Comparison of ENCODE assay signal across 9 mouse cellular contexts in the genomic region with DNA sequence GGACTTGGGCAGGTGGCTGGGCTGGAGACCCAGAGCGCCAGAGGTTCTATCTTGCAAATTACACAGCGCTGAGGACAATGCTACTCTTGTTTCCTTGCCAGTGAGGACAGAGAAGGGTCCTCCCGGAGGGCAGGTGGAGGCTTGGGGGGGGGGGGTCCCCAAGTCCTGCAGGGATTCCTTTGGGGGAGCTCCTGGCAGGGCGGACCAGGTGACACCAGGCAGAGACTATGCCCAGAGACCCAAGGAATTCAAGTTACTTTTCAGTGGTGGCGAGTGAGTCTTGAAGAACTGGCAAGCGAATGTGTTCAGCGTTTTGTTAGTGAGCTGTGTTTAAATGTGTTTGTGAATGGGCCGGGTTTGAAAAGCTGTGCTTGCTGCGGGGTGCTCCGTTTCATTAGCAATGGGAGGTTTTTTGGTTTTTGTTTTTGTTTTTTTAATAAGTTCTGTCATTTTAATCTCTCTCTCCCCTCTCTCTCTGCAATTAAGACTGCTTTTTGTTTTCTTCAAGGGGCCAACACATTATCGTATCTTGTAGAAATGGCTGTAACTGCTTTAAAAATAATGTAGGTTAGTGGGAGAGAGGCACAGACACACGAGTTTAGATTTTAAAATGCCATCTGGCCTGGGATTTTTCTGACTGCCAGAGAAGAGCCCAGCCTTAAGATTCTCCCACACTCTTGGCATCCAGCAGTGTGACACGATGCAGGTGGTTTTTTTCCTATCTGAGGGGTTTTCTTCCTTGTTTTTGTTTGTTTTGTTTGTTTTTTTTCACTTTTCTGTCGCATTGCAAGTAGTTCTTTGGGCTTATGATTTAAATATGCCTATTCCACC. TPM values are rescaled to one million over a fixed set of nuclear protein-coding genes. Genes with fewer than 3 reads are reported as not detected.
DNase-seq lines count a peak whose midpoint lies in the region; ATAC-seq and TF ChIP-seq lines count a peak whose summit lies in the region.
"Had no signal": no experiment of that assay in that cellular context is flagged by ENCODE, and none has a peak within 500 bp of the region (broad histone marks: within the 10 kb centered on the region; RNA-seq: fewer than 3 reads in every experiment).

No protein-coding gene starts in this region.

- no peak for TF ChIP-seq CTCF in gastrocnemius, adult 2 months (IDR thresholded peaks at IDR 0.05)
- no peak for TF ChIP-seq CTCF in intestine, postnatal 0 days (IDR thresholded peaks at IDR 0.05; ENCODE audit: low read depth)

- DNase-seq in gastrocnemius, adult 2 months: no peak
- DNase-seq in gastrocnemius, adult 18-20 months (ENCODE audit: low spot score): no peak
- peak; percentile 49 for DNase-seq in right cerebral cortex, adult 18-20 months
- DNase-seq in right cerebral cortex, postnatal 14 days: no peak
- no peak for DNase-seq in urinary bladder, postnatal 10 days (ENCODE audit: low spot score)
- DNase-seq in adrenal gland, postnatal 14 days: no peak

- no peaks in the 10 kb centered on the region; the same call in 1 of the 2 replicates for H3K4me1 ChIP-seq in intestine, postnatal 0 days (replicated peaks; ENCODE audit: control insufficient read depth, insufficient read depth, low read length)
- H3K4me1 ChIP-seq in neural tube, embryonic 15.5 days: peaks cover 34% of the 10 kb centered on the region

- peak overlapping the region; percentile 87 for H3K4me3 ChIP-seq in gastrocnemius, adult 2 months
- H3K4me3 ChIP-seq in intestine, postnatal 0 days (ENCODE audit: low read depth, low read length): peak overlapping the region; percentile 42
- peak overlapping the region; percentile 68 for H3K4me3 ChIP-seq in neural tube, embryonic 15.5 days (replicated peaks)

- H3K4me2 ChIP-seq in intestine, postnatal 0 days (replicated peaks; ENCODE audit: low read depth): peak overlapping the region; percentile 99
- peak overlapping the region; percentile 97 for H3K4me2 ChIP-seq in neural tube, embryonic 15.5 days

- WGBS in intestine, postnatal 0 days: 37% methylated on average over 14 of the region's 14 CpGs
- 8% methylated on average over 14 of the region's 14 CpGs for WGBS in neural tube, embryonic 15.5 days

- H3K36me3 ChIP-seq in intestine, postnatal 0 days (ENCODE audit: control insufficient read depth, insufficient read depth): no peaks in the 10 kb centered on the region
- H3K36me3 ChIP-seq in neural tube, embryonic 15.5 days: no peaks in the 10 kb centered on the region

- ATAC-seq in intestine, postnatal 0 days: no peak
- ATAC-seq in neural tube, embryonic 15.5 days (ENCODE audit: low FRiP score): peak; percentile 65

- H3K9ac ChIP-seq in intestine, postnatal 0 days (ENCODE audit: low read depth, low read length): peak overlapping the region; percentile 47
- H3K9ac ChIP-seq in neural tube, embryonic 15.5 days (replicated peaks): peak overlapping the region; percentile 75

- H3K9me3 ChIP-seq in intestine, postnatal 0 days (ENCODE audit: control insufficient read depth): no peaks in the 10 kb centered on the region
- no peaks in the 10 kb centered on the region for H3K9me3 ChIP-seq in neural tube, embryonic 15.5 days (replicated peaks)

- intact Hi-C loops in gastrocnemius, adult 2 months (cut with DNase I): loop anchor here (10.0 kb wide), 1 partner anchor 145 kb away; no protein-coding TSS in a partner anchor

- no peak overlapping the region for H3K27ac ChIP-seq in gastrocnemius, adult 2 months
- no peak overlapping the region for H3K27ac ChIP-seq in intestine, postnatal 0 days (ENCODE audit: low read depth, low read length)
- H3K27ac ChIP-seq in neural tube, embryonic 15.5 days (replicated peaks): peak overlapping the region; percentile 88

- H3K27me3 ChIP-seq in intestine, postnatal 0 days (replicated peaks; ENCODE audit: control insufficient read depth, insufficient read depth, low read length): no peaks in the 10 kb centered on the region
- H3K27me3 ChIP-seq in neural tube, embryonic 15.5 days (replicated peaks): no peaks in the 10 kb centered on the region

RNA-seq across cellular contexts. Expression of gene Ddah1, which starts 1.1 kb away (rescaled TPM):
- 1 to 10 TPM; 2.2 to 4.4 TPM for total RNA-seq in gastrocnemius, adult 2 months (2021)
- total RNA-seq in gastrocnemius, adult 18-20 months (2021): 1 to 10 TPM; 2.7 to 4.4 TPM
- 24.9 and 25.9 TPM in 2 replicates for polyA plus RNA-seq in intestine, postnatal 0 days (2015; fragmentation: Nextera tagmentation; extraction: Ambion mirVana)
- 108 and 123 TPM in 2 replicates for polyA plus RNA-seq in neural tube, embryonic 15.5 days (2015; fragmentation: Nextera tagmentation; extraction: Ambion mirVana)
- total RNA-seq in adrenal gland, postnatal 14 days (2021): 5.4 and 8.3 TPM in 2 replicates
- total RNA-seq: MEL had no signal
